Mouse (Mus musculus) heart, postnatal 0 days (tissue): ENCODE data around the gene Gm3045.

Experiments used
- CTCF ChIP-seq: IDR thresholded peaks from 2 replicates; pipeline ENCODE4 v1.5.1; 2016; ENCODE audit warnings: antibody characterized with exemption, control low read depth, low read depth
- EP300 ChIP-seq: IDR thresholded peaks from 2 replicates; pipeline ENCODE4 v1.6.1; 2016; ENCODE audit warnings: antibody characterized with exemption, low read depth

GRCm38 (mm10) chr13:56425931-56426330 is 463 bp upstream of the Gm3045 start:
- TF ChIP-seq EP300 (no peak), CTCF (no peak)
